Mouse (Mus musculus) ES-E14 (cell line): ENCODE measurements at regions not wholly inside any gene's neighbourhood (a gene's known extent, or its start where the extent isn't known, plus 50 kb on each side); places are given as distances from the start of the nearest gene placed in this dataset.

Experiments
- DNase-seq: peaks from one replicate; pipeline ENCODE4 v3.0.0-alpha.2; 2013; ENCODE audit warnings: low read depth, low spot score
- H3K27ac ChIP-seq: 2 replicates; pipeline ENCODE4 v1.5.1; 2012; ENCODE audit warnings: low read depth, mild to moderate bottlenecking, low read length, moderate library complexity, mixed read lengths; ENCODE audit not compliant: poor library complexity, insufficient read depth, severe bottlenecking
- H3K36me3 ChIP-seq: 2 replicates; pipeline ENCODE4 v1.6.1; 2012; ENCODE audit warnings: mild to moderate bottlenecking, low read length, moderate library complexity, mixed read lengths; ENCODE audit not compliant: control insufficient read depth, poor library complexity, insufficient read depth, severe bottlenecking
- H3K4me1 ChIP-seq, 2 experiments: fragments of 150-350 bp in 1 of 2; sonication (generic) in 1 of 2; 2 replicates each; pipeline ENCODE4 v1.6.1; 2012; ENCODE audit warnings: low read length in 2 of 2, mild to moderate bottlenecking in 1 of 2, mixed read lengths in 1 of 2; ENCODE audit not compliant: control insufficient read depth in 2 of 2, insufficient read depth in 2 of 2, poor library complexity in 1 of 2
- H3K4me3 ChIP-seq, 2 experiments: fragments of 150-350 bp in 1 of 2; sonication (generic) in 1 of 2; 2 replicates each; pipeline ENCODE4 v1.5.1; 2012; ENCODE audit warnings: low read length in 2 of 2, low read depth in 1 of 2, mild to moderate bottlenecking in 1 of 2, mixed read lengths in 1 of 2; ENCODE audit not compliant: insufficient read depth in 1 of 2, poor library complexity in 1 of 2, severe bottlenecking in 1 of 2
- H3K9ac ChIP-seq: 2 replicates; pipeline ENCODE4 v1.6.1; 2012; ENCODE audit warnings: low read depth, mild to moderate bottlenecking, low read length, mixed read lengths; ENCODE audit not compliant: poor library complexity, insufficient read depth, severe bottlenecking
- H3K9me3 ChIP-seq: fragments of 150-350 bp; sonication (generic); 2 replicates; pipeline ENCODE4 v1.6.1; 2012; ENCODE audit warnings: low read depth, mild to moderate bottlenecking, low read length; ENCODE audit not compliant: control insufficient read depth, insufficient read depth
- CHD2 ChIP-seq: IDR thresholded peaks from 2 replicates; pipeline ENCODE4 v1.6.1; 2014; ENCODE audit warnings: mild to moderate bottlenecking, low read depth, low read length, inconsistent platforms
- HCFC1 ChIP-seq: IDR thresholded peaks from 2 replicates; pipeline ENCODE4 v1.6.1; 2012; ENCODE audit warnings: low read length, inconsistent platforms, borderline replicate concordance; ENCODE audit not compliant: insufficient read depth
- MAFK ChIP-seq: IDR thresholded peaks from 2 replicates; pipeline ENCODE4 v1.6.1; 2014; ENCODE audit warnings: mild to moderate bottlenecking, low read depth, low read length, inconsistent platforms; ENCODE audit not compliant: insufficient read depth
- ZC3H11A ChIP-seq: IDR thresholded peaks from 2 replicates; pipeline ENCODE4 v1.6.1; 2012; ENCODE audit warnings: low read depth, mild to moderate bottlenecking, inconsistent platforms, low read length, borderline replicate concordance
- ZNF384 ChIP-seq: IDR thresholded peaks from 2 replicates; pipeline ENCODE4 v1.6.1; 2012; ENCODE audit warnings: low read depth, low read length, inconsistent platforms
- in situ Hi-C, 2 experiments: fragments of 600-800 bp; cut with MboI; formaldehyde crosslinking; loops; one replicate each; pipeline ENCODE4 v1.15.1; 2025; ENCODE audit warnings: low sequenced_read_pairs in 2 of 2, inconsistent platforms in 1 of 2; ENCODE audit not compliant: unreplicated experiment in 2 of 2

DNA sequence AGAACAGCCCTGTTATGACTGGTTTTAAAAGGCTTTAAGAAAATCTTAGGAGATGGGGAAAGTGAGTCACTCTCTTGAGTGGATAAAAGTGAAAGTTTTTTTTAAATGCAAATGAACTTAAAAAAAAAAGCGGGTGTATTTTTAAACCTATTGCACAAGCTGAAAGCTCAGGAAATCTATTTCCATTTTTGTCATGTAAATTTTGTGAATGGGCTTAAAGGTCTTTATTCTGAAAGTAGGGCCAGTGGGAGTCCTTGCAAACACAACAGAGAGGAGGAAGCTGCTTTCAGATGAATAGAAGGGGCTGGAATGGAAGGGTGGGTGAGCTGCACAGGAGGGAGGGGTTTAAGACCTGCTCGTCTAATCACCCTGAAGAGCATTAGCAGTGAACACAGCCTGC, 62.9 kb downstream of the Fam84a start:
- Histone ChIP-seq H3K9ac (no peak overlapping the region), H3K4me3 (no peak overlapping the region), H3K4me1 (no peaks in the 10 kb centered on the region; a peak in 1 of 4 replicates), H3K9me3 (no peaks in the 10 kb centered on the region), H3K36me3 (no peaks in the 10 kb centered on the region), H3K27ac (no peak overlapping the region)
- in situ Hi-C loops, result no loop called here
- peak; percentile 51 for DNase-seq
- TF ChIP-seq ZC3H11A (no peak), ZNF384 (peak; percentile 92), HCFC1 (no peak), MAFK (no peak)

DNA sequence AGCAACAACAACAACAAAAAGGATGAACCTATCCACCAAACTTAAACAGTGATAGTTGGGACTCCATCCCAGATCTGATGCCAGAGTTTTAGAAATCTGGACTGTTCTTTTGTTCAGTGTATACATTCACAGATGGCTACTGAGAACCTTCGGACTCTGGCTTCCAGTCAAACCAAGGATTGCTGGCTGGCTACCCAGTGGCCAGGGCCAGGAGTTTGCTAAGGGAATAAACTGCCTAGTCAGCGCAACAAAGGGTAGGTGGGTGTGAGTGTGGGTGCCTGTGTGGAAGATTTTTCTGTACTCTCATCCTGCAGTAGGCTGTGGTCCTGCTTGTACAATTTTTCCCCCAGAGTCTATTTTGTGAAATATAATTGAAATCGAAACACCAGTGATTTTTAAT, 69.1 kb downstream of the Fam84a start:
- no peak overlapping the region for H3K9ac ChIP-seq
- TF ChIP-seq MAFK (0 out of 2 replicates have a peak, but pooled peaks have one; percentile 19), HCFC1 (no peak)
- no peaks in the 10 kb centered on the region for H3K9me3 ChIP-seq
- DNase-seq, result no peak
- no peak overlapping the region for H3K27ac ChIP-seq
- no peak overlapping the region for H3K4me3 ChIP-seq
- in situ Hi-C loops, result no loop called here
- no peaks in the 10 kb centered on the region for H3K36me3 ChIP-seq
- no peaks in the 10 kb centered on the region for H3K4me1 ChIP-seq

GRCm38 (mm10) chr12:14079892-14080291, 72.0 kb downstream of the Fam84a start:
- Histone ChIP-seq H3K9ac (no peak overlapping the region), H3K4me3 (no peak overlapping the region), H3K9me3 (no peaks in the 10 kb centered on the region), H3K27ac (no peak overlapping the region), H3K4me1 (no peaks in the 10 kb centered on the region), H3K36me3 (no peaks in the 10 kb centered on the region)
- TF ChIP-seq MAFK, result no peak
- in situ Hi-C loops, result no loop called here
- DNase-seq, result no peak

DNA sequence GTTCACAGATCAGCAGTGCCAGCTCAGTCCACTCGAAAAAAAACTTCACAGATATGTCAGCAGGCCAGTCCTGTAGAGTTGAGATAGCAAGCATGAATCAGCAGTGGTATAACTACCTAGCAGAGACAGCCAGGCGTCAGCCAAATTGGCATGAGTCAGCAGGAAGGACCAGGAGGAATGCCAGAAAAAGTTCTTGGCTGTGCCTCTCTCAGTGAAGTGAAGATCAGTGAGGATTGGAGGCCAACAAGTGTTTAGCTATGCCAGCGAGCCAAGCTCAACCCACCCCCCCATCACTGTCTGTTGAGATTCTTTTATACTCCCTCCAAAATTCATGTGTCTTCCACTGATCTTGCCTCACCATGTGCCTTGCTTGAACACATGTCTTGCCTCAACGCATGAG, 82.8 kb downstream of the Fam84a start:
- Histone ChIP-seq H3K4me3 (no peak overlapping the region), H3K36me3 (no peaks in the 10 kb centered on the region), H3K27ac (no peak overlapping the region), H3K9me3 (no peaks in the 10 kb centered on the region), H3K4me1 (no peaks in the 10 kb centered on the region), H3K9ac (no peak overlapping the region)
- in situ Hi-C loops, result no loop called here
- TF ChIP-seq CHD2, result no peak
- no peak for TF ChIP-seq ZC3H11A
- no peak for TF ChIP-seq HCFC1
- TF ChIP-seq MAFK, result no peak
- TF ChIP-seq ZNF384, result no peak
- no peak for DNase-seq

- H3K9ac ChIP-seq, result no peak overlapping the region
- no peak for TF ChIP-seq CHD2
- TF ChIP-seq MAFK, result no peak
- no peak for TF ChIP-seq HCFC1
- TF ChIP-seq ZC3H11A, result no peak
- TF ChIP-seq ZNF384, result no peak
- in situ Hi-C loops, result no loop called here
- H3K36me3 ChIP-seq, result no peaks in the 10 kb centered on the region
- no peak overlapping the region for H3K4me3 ChIP-seq
- no peak overlapping the region for H3K27ac ChIP-seq
- DNase-seq, result no peak
- H3K4me1 ChIP-seq, result no peaks in the 10 kb centered on the region
- H3K9me3 ChIP-seq, result no peaks in the 10 kb centered on the region
Observed at GRCm38 (mm10) chr12:14065401-14065800, 86.5 kb downstream of the Fam84a start.
